Mouse (Mus musculus) forebrain, embryonic 11.5 days (tissue): Measurements from ENCODE around the gene Degs1. TPM values are rescaled to one million over a fixed set of nuclear protein-coding genes. Genes with fewer than 3 reads are reported as not detected.

ENCODE experiments used
- ATAC-seq: fragments of 200-750 bp; cut with Nextera tagmentation; replicated peaks from 2 replicates; pipeline ENCODE4 v1.8.0; 2017; ENCODE audit warnings: moderate TSS enrichment; ENCODE audit not compliant: low FRiP score
- DNase-seq: peaks from one replicate; pipeline ENCODE4 v3.0.0-alpha.2; 2017; ENCODE audit warnings: low spot score
- H3K27ac ChIP-seq: fragments of 300-500 bp; sonication (generic); 2 replicates; pipeline ENCODE4 v1.5.1; 2014; ENCODE audit warnings: low read depth, low read length
- H3K27me3 ChIP-seq: fragments of 300-500 bp; sonication (generic); 2 replicates; pipeline ENCODE4 v1.6.1; 2014; ENCODE audit warnings: mild to moderate bottlenecking, low read length, mixed read lengths; ENCODE audit not compliant: control insufficient read depth, insufficient read depth
- H3K36me3 ChIP-seq: fragments of 300-500 bp; sonication (generic); 2 replicates; pipeline ENCODE4 v1.6.1; 2014; ENCODE audit warnings: mild to moderate bottlenecking, low read length, moderate library complexity, mixed read lengths; ENCODE audit not compliant: control insufficient read depth, insufficient read depth
- H3K4me1 ChIP-seq: fragments of 300-500 bp; sonication (generic); replicated peaks from 2 replicates; pipeline ENCODE4 v1.6.1; 2014; ENCODE audit warnings: low read length, mixed read lengths; ENCODE audit not compliant: control insufficient read depth, insufficient read depth
- H3K4me2 ChIP-seq: fragments of 300-500 bp; sonication (generic); 2 replicates; pipeline ENCODE4 v1.6.1; 2014; ENCODE audit warnings: low read depth, mild to moderate bottlenecking, low read length, moderate library complexity, mixed read lengths; ENCODE audit not compliant: severe bottlenecking
- H3K4me3 ChIP-seq: fragments of 300-500 bp; sonication (generic); 2 replicates; pipeline ENCODE4 v1.5.1; 2014; ENCODE audit warnings: low read depth, low read length
- H3K9ac ChIP-seq: fragments of 300-500 bp; sonication (generic); 2 replicates; pipeline ENCODE4 v1.6.1; 2014; ENCODE audit warnings: low read length
- H3K9me3 ChIP-seq: fragments of 300-500 bp; sonication (generic); 2 replicates; pipeline ENCODE4 v1.6.1; 2016; ENCODE audit warnings: low read length, mixed read lengths; ENCODE audit not compliant: control insufficient read depth
- WGBS: fragments of 180-500 bp; shearing (Covaris S2); extraction: QIAGEN DNeasy Blood & Tissue Kit; methylation state at CpG from one replicate; pipeline ENCODE4 v1.1.7; 2014; 5-methylcytosine and 5-hydroxymethylcytosine counted together
- polyA plus RNA-seq: library from polyadenylated mRNA; unstranded; fragments of >200 nt; fragmentation: Nextera tagmentation; extraction: Ambion mirVana; gene quantifications from 2 replicates; pipeline ENCODE4 v1.2.1, GENCODE M21; 2014

Gene Degs1
- polyA plus RNA-seq, 1 experiment from 2014 or later = 65.8 TPM

DNA sequence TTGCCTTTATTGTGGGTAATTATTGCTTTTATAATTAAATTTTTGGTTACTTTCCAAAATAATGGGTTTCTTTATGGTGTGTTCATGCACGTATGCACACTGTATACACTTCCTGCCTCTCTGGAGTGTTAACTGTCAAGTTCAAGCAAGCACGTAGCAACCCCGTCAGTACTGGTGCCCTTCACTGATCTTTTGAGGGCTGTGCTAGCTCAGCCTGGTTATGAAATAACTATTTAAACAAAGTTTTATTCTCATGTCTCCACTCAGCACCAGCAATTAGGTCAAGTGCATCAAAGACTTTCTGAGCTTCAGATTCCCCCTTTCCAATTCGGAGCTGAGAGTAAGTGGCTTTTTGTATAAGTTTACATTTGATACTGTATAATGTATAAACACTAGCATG, 53.2 kb downstream of the Degs1 start:
- 92% methylated on average over 4 of the region's 4 CpGs for WGBS
- Histone ChIP-seq H3K9me3 (no peaks in the 10 kb centered on the region), H3K9ac (no peak overlapping the region), H3K4me1 (no peaks in the 10 kb centered on the region), H3K27me3 (no peaks in the 10 kb centered on the region), H3K27ac (no peak overlapping the region), H3K4me3 (no peak overlapping the region), H3K4me2 (no peak overlapping the region), H3K36me3 (no peaks in the 10 kb centered on the region)
- no peak for ATAC-seq
- DNase-seq = no peak

- Histone ChIP-seq H3K27me3 (no peaks in the 10 kb centered on the region), H3K27ac (no peak overlapping the region), H3K4me3 (no peak overlapping the region), H3K9ac (no peak overlapping the region), H3K36me3 (no peaks in the 10 kb centered on the region), H3K4me2 (no peak overlapping the region), H3K4me1 (no peaks in the 10 kb centered on the region), H3K9me3 (no peaks in the 10 kb centered on the region)
- DNase-seq (no peak), ATAC-seq (no peak)
- WGBS = 72% methylated on average over 12 of the region's 12 CpGs
Measured at GRCm38 (mm10) chr1:182227141-182227963, 55.3 kb downstream of the Degs1 start.

- Histone ChIP-seq H3K4me1 (no peaks in the 10 kb centered on the region), H3K27ac (no peak overlapping the region), H3K27me3 (no peaks in the 10 kb centered on the region), H3K9me3 (no peaks in the 10 kb centered on the region), H3K4me3 (no peak overlapping the region), H3K36me3 (no peaks in the 10 kb centered on the region), H3K9ac (no peak overlapping the region), H3K4me2 (no peak overlapping the region)
- DNase-seq (no peak), ATAC-seq (no peak)
- 92% methylated on average over 9 of the region's 9 CpGs for WGBS
Measured at GRCm38 (mm10) chr1:182226261-182226660, 56.3 kb downstream of the Degs1 start.

Other genes with a start within 250 kb of the Degs1 start
- 143 and 151 TPM in 2 replicates for gene Srp9, start 158.1 kb downstream of the Degs1 start, polyA plus RNA-seq
- not detected in 2 replicates for gene Vmn1r1, start 118.3 kb downstream of the Degs1 start, polyA plus RNA-seq
- gene Fbxo28, start 58.8 kb upstream of the Degs1 start, polyA plus RNA-seq = 27.7 and 34.8 TPM in 2 replicates
- 35.7 and 38.5 TPM in 2 replicates for gene Trp53bp2, start 126.4 kb upstream of the Degs1 start, polyA plus RNA-seq
- gene Capn2, start 234.8 kb upstream of the Degs1 start, polyA plus RNA-seq = 90.8 and 91.6 TPM in 2 replicates